Mouse (Mus musculus) adrenal gland, postnatal 14 days (tissue): ENCODE data around the gene Papss2. TPM values are rescaled to one million over a fixed set of nuclear protein-coding genes. Genes with fewer than 3 reads are reported as not detected.
"Not testable (repeated sequence)": the region's sequence is repeated elsewhere in the genome, so short reads cannot be mapped to it uniquely, and the experiment has no call there.

Source experiments
- DNase-seq: peaks from one replicate; pipeline ENCODE4 v3.0.0; 2021; ENCODE audit warnings: mixed read lengths
- total RNA-seq: library from RNA; stranded (reverse); gene quantifications from 2 replicates; pipeline ENCODE4 v1.2.3, GENCODE M21; 2021

Papss2 gene
- total RNA-seq, 1 experiment from 2014 or later = 36.4 TPM

DNA sequence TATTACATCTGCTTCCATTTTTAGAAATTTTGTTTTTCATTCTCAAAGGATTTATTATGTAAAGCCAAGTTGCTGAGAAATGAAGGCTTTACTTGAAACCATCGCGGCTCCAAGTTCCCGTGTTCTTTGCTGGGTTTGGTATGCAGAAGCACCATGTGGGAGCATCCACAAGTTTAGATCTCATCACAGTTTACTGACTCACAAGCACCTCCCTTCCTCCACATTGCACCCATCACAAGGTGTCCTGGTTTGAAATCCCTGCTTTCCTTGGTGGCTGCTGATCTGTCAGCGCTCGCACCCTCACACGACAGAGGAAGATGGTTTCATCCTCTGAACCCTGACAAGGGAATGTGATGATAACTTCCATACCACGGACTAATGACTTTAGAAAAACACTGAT, 45.9 kb downstream of the Papss2 start:
- DNase-seq = no peak

DNA sequence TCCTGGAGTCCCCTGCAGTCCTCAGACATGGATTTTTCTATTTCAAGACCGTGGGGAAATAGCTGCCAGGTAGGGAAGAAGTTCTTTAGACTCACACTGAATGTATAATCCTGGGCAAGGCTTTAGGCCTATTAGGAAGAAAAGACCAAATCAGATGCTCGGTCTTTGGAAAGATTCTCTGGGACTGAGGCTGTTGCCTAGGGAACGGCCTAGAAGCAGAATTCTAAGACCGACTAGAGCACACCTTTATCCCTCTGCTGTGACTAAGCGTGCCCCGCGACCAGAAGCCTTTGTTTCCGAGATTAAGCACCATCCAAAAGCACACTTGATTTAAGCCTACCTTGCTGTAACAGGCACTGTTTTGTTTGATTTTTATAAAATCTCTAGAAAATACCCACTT, 46.4 kb downstream of the Papss2 start:
- DNase-seq = no peak

GRCm38 (mm10) chr19:32643642-32644041, 48.1 kb downstream of the Papss2 start:
- no peak for DNase-seq

GRCm38 (mm10) chr19:32645939-32646338, 50.3 kb downstream of the Papss2 start:
- DNase-seq = no peak

DNA sequence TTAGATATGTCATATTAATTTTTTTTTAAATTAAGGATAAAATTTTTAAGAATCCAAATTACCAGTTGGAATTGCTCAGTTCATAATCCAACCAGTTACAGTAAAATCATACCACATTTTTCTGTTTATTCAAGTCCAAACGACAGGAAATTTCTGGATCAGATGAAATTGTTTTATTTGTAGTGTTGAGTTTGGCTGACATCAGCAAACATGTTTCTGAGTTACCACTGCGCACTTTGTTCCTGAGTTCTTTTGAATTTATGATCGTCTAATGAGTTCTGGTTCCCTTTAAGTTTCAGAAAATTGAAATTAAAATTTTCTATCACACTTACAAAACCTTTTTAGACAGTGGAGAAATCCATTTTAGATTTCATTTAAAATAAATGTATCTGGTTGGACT, 50.8 kb downstream of the Papss2 start:
- DNase-seq = no peak

GRCm38 (mm10) chr19:32648019-32648571, 52.5 kb downstream of the Papss2 start:
- no peak for DNase-seq

GRCm38 (mm10) chr19:32651046-32651445, 55.5 kb downstream of the Papss2 start:
- no peak for DNase-seq

- DNase-seq = peak; percentile 21
Measured at GRCm38 (mm10) chr19:32653122-32653521, 57.5 kb downstream of the Papss2 start.

- peak; percentile 30 for DNase-seq
Measured at GRCm38 (mm10) chr19:32653630-32654362, 58.2 kb downstream of the Papss2 start.

GRCm38 (mm10) chr19:32659346-32659745, 63.8 kb downstream of the Papss2 start:
- DNase-seq = no peak

- no peak for DNase-seq
Measured at GRCm38 (mm10) chr19:32662936-32663335, 67.3 kb downstream of the Papss2 start.

GRCm38 (mm10) chr19:32665243-32665642, 69.7 kb downstream of the Papss2 start:
- no peak for DNase-seq

DNA sequence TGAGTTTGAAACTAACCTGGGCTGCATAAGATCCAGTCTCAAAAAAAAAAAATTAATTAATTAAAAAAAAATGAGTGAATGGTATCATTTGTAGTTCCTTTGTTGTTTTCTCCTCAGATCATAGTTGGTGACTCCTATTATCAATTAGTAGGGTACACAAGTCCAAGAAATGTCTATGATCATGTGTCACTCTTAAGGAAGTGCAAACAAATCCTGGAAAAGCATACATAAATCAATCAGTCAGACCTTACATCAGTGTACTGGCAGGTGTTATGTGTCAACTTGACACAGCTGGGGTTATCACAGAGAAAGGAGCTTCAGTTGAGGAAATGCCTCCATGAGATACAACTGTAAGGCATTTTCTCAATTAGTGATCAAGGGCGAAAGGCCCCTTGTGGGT, 72.2 kb downstream of the Papss2 start:
- not testable (repeated sequence) for DNase-seq

GRCm38 (mm10) chr19:32675766-32676165, 80.2 kb downstream of the Papss2 start:
- DNase-seq = no peak

- DNase-seq = no peak
Measured at GRCm38 (mm10) chr19:32680894-32681293, 85.3 kb downstream of the Papss2 start.

GRCm38 (mm10) chr19:32683081-32683480, 87.5 kb downstream of the Papss2 start:
- no peak for DNase-seq

DNA sequence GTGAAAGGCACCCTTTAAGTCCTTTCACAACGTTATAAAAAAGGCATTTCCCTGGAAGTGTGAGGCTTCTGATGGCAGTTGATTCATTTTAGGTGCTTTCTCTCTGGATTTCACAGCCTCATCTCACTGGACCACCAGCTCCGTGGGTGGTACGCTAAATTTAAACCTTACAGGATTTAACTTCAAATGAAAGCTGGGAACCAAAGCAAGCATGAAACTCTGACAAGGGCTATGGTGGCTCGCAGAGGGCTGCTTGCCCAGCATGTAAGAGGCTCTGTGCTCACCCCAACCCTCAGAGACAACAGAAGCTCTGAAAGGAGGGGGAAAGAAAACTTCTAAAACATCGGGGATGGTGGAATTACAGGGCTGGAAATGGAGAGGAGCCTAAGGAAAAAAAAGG, 92.1 kb downstream of the Papss2 start:
- DNase-seq = no peak

DNA sequence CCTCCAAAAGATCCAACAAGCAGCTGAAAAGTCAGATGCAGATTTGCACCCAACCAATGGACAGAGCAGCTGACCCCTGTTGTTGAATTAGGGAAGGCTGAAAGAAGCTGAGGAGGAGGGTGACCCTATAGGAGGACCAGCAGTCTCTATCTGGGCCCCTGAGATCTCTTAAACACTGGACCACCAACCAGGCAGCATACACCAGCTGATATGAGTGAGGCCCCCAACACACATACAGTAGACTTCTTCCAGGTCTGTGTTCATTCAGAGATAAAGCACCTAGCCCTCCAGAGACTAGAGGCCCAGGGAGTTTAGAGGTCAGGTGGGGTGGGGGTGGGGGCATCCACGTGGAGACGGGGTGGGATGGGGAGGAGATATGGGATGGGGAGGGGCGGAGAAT, 92.6 kb downstream of the Papss2 start:
- not testable (repeated sequence) for DNase-seq

- no peak for DNase-seq
Measured at GRCm38 (mm10) chr19:32689724-32690123, 94.1 kb downstream of the Papss2 start.

GRCm38 (mm10) chr19:32696674-32697073, 101.1 kb downstream of the Papss2 start:
- no peak for DNase-seq

DNA sequence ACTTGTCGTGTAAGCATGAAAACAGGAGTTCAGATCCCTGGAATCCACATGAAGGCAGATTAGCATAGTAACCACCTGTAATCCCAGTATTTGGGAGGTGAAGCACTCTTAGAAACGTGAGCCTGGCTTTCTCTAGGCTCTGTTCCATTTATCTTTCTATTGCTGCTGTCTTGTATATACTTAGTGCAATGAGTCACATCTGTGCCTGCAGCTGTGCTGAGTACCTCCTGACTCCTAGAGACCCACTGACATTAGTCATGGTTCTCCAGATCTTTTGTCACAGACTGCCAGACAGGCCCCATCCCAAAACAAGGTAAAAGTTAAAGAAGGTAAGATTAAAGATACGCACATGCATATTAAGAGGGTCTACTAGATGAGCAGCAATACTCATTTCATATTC, 106.6 kb downstream of the Papss2 start:
- no peak for DNase-seq

DNA sequence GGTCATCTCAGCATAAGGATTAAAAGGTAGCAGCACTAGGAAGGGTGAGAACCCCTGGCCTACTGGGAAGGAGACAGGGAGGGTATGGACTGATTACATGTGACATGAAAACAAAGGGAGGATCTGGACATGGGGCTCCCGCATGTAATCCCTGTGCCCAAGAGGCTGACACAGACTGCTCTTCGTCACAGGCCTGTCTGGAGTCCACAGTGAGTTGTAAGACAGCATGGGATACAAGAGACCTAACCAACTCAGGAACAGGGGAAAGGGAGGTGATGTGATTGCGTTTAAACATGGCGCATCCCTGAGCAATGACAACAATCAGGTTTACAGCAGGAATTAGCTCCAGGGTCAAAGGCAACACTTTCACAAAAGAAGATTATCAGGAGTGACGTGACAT, 113.4 kb downstream of the Papss2 start:
- no peak for DNase-seq

DNA sequence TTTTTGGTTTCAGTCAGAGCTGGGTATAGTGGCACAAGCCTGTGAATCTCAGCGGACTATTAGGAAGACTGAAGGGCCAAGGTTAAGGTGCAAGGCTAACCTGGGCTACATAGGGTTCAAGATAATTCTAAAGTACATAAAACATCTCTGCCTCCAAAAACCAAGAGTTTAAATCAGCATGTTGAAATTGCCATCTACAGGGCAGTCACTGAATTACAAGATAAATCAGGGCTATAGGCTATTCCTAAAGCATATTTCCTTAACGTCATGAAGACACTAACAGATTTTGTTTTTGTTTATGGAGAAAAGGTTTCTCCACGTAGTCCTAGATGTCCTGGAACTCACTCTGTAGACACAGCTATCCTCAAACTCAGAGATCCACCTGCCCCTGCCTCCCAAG, 114.7 kb downstream of the Papss2 start:
- DNase-seq = no peak
